Mouse (Mus musculus) C2C12 (cell line): Measurements from ENCODE around the gene Ptges3l. TPM values are rescaled to one million over a fixed set of nuclear protein-coding genes. Genes with fewer than 3 reads are reported as not detected.

ENCODE experiments used
- H3K27me3 ChIP-seq: one replicate; pipeline ENCODE4 v1.6.1; 2011; ENCODE audit not compliant: control insufficient read depth, insufficient read depth, insufficient read length
- H3K36me3 ChIP-seq: one replicate; pipeline ENCODE4 v1.6.1; 2011; ENCODE audit not compliant: control insufficient read depth, insufficient read depth
- H3K4me3 ChIP-seq: one replicate; pipeline ENCODE4 v1.5.1; 2011; ENCODE audit warnings: mild to moderate bottlenecking, control low read depth; ENCODE audit not compliant: poor library complexity, insufficient read depth, severe bottlenecking
- H3K79me2 ChIP-seq: one replicate; pipeline ENCODE4 v1.6.1; 2011; ENCODE audit not compliant: control insufficient read depth, insufficient read depth
- H3K79me3 ChIP-seq: one replicate; pipeline ENCODE4 v1.6.1; 2011; ENCODE audit warnings: low read depth, control low read depth
- H3ac ChIP-seq: one replicate; pipeline ENCODE3; 2011; ENCODE audit warnings: low read depth; ENCODE audit not compliant: control insufficient read depth, insufficient read length
- CEBPB ChIP-seq: IDR thresholded peaks from one replicate; pipeline ENCODE4 v1.6.1; 2011; ENCODE audit warnings: low read depth, mild to moderate bottlenecking, control low read depth, moderate library complexity
- CTCF ChIP-seq: IDR thresholded peaks from one replicate; pipeline ENCODE4 v1.5.1; 2011; ENCODE audit not compliant: control insufficient read depth, insufficient read depth, insufficient read length
- FOSL1 ChIP-seq: IDR thresholded peaks from one replicate; pipeline ENCODE4 v1.8.0; 2011; ENCODE audit warnings: mild to moderate bottlenecking, low read length; ENCODE audit not compliant: poor library complexity, insufficient read depth, severe bottlenecking
- MAX ChIP-seq: IDR thresholded peaks from one replicate; pipeline ENCODE4 v1.6.1; 2011; ENCODE audit warnings: mild to moderate bottlenecking, control low read depth
- MYOD1 ChIP-seq: IDR thresholded peaks from one replicate; pipeline ENCODE4 v1.6.1; 2011; ENCODE audit warnings: low read depth; ENCODE audit not compliant: control insufficient read depth, insufficient read length
- MYOG ChIP-seq: IDR thresholded peaks from one replicate; pipeline ENCODE4 v1.6.1; 2011; ENCODE audit not compliant: control insufficient read depth, insufficient read length; ENCODE audit errors: extremely low read depth
- USF1 ChIP-seq: IDR thresholded peaks from one replicate; pipeline ENCODE4 v1.6.1; 2011; ENCODE audit warnings: low read depth, mild to moderate bottlenecking, control low read depth, moderate library complexity
- polyA plus RNA-seq: library from polyadenylated mRNA; unstranded; fragments of >200 nt; fragmentation: generic; extraction: Trizol; gene quantifications from one replicate; pipeline ENCODE4 v1.2.1, GENCODE M21; 2012; ENCODE audit warnings: missing spikeins

Ptges3l gene
- polyA plus RNA-seq, 1 experiment: 19.2 TPM

GRCm38 (mm10) chr11:101458217-101458616 is 33.1 kb upstream of the Ptges3l start:
- no peak for TF ChIP-seq MYOD1
- no peak for TF ChIP-seq CTCF
- TF ChIP-seq CEBPB: no peak
- no peak for TF ChIP-seq MAX
- no peak for TF ChIP-seq MYOG
- no peak for TF ChIP-seq FOSL1
- no peak for TF ChIP-seq USF1
- Histone ChIP-seq H3K79me3 (peaks cover 2% of the 10 kb centered on the region), H3K4me3 (no peak overlapping the region), H3K27me3 (no peaks in the 10 kb centered on the region), H3K36me3 (peaks cover 62% of the 10 kb centered on the region), H3K79me2 (peaks cover 26% of the 10 kb centered on the region), H3ac (no peak overlapping the region)

GRCm38 (mm10) chr11:101457631-101458030 is 32.5 kb upstream of the Ptges3l start:
- H3K79me3 ChIP-seq: peaks cover 5% of the 10 kb centered on the region
- H3K79me2 ChIP-seq: peaks cover 24% of the 10 kb centered on the region
- no peak overlapping the region for H3K4me3 ChIP-seq
- H3K27me3 ChIP-seq: no peaks in the 10 kb centered on the region
- TF ChIP-seq MYOD1 (no peak), USF1 (no peak), MAX (no peak), FOSL1 (no peak)
- no peak overlapping the region for H3ac ChIP-seq
- peaks cover 59% of the 10 kb centered on the region for H3K36me3 ChIP-seq

- TF ChIP-seq MAX (no peak), CEBPB (no peak), MYOD1 (no peak), FOSL1 (no peak), CTCF (no peak), USF1 (no peak), MYOG (no peak)
- H3K4me3 ChIP-seq: no peak overlapping the region
- peaks cover 35% of the 10 kb centered on the region for H3K79me2 ChIP-seq
Measured at GRCm38 (mm10) chr11:101455627-101456026, 30.5 kb upstream of the Ptges3l start.

GRCm38 (mm10) chr11:101454702-101455101 is 29.6 kb upstream of the Ptges3l start:
- Histone ChIP-seq H3K27me3 (no peaks in the 10 kb centered on the region), H3K79me3 (peaks cover 11% of the 10 kb centered on the region), H3K4me3 (no peak overlapping the region), H3K36me3 (peaks cover 32% of the 10 kb centered on the region), H3K79me2 (peaks cover 42% of the 10 kb centered on the region), H3ac (peak overlapping the region; percentile 46)
- TF ChIP-seq USF1 (no peak), MYOG (no peak)

More at GRCm38 (mm10) chr11:101455627-101456026, 30.5 kb upstream of the Ptges3l start:
- H3K36me3 ChIP-seq: peaks cover 41% of the 10 kb centered on the region
- H3ac ChIP-seq: no peak overlapping the region
- H3K27me3 ChIP-seq: no peaks in the 10 kb centered on the region
- H3K79me3 ChIP-seq: peaks cover 6% of the 10 kb centered on the region

- Histone ChIP-seq H3K79me2 (peaks cover 53% of the 10 kb centered on the region), H3K79me3 (peaks cover 11% of the 10 kb centered on the region), H3K27me3 (no peaks in the 10 kb centered on the region), H3K36me3 (peaks cover 9% of the 10 kb centered on the region), H3K4me3 (no peak overlapping the region), H3ac (no peak overlapping the region)
- no peak for TF ChIP-seq FOSL1
- TF ChIP-seq MYOD1: no peak
- no peak for TF ChIP-seq USF1
- no peak for TF ChIP-seq CTCF
- no peak for TF ChIP-seq CEBPB
- no peak for TF ChIP-seq MYOG
- TF ChIP-seq MAX: no peak
Measured at GRCm38 (mm10) chr11:101452093-101452774, 27.1 kb upstream of the Ptges3l start.

GRCm38 (mm10) chr11:101451536-101451935 is 26.4 kb upstream of the Ptges3l start:
- Histone ChIP-seq H3K79me3 (peaks cover 11% of the 10 kb centered on the region), H3K36me3 (peaks cover 3% of the 10 kb centered on the region), H3K79me2 (peaks cover 53% of the 10 kb centered on the region), H3K27me3 (no peaks in the 10 kb centered on the region), H3K4me3 (no peak overlapping the region), H3ac (no peak overlapping the region)
- no peak for TF ChIP-seq MYOG
- TF ChIP-seq MYOD1: no peak
- no peak for TF ChIP-seq FOSL1
- TF ChIP-seq MAX: no peak
- no peak for TF ChIP-seq CEBPB
- TF ChIP-seq CTCF: no peak
- no peak for TF ChIP-seq USF1
